Mouse (Mus musculus): ENCODE measurements at regions not wholly inside any gene's neighbourhood (a gene's known extent, or its start where the extent isn't known, plus 50 kb on each side); places are given as distances from the start of the nearest gene placed in this dataset.

- no peak for DNase-seq (ENCODE audit: low read depth)
These were observed 69.6 kb upstream of the Tdrd3 start for GRCm38 (mm10) chr14:87346812-87347211.

DNA sequence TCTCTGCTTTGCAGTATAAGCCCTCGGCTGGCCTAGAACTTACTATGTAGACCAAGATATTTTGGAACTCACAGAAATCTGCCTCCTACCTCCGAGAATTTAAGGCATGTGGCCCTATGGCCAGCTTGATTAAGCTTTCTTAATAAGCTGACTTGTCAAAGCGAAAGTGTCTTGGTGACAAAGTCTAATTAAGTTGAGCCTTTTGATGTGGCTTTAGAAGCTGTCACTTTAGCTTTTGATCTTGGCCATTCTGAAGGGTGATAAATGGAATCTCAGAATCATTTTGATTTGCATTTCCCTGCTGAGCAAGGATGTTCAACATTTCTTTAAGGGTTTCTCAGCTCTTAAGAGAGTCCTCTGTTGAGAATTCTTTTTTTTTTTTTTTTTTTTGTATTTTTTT lies 67.6 kb upstream of the Tdrd3 start:
- no peak for DNase-seq (ENCODE audit: low read depth)

DNA sequence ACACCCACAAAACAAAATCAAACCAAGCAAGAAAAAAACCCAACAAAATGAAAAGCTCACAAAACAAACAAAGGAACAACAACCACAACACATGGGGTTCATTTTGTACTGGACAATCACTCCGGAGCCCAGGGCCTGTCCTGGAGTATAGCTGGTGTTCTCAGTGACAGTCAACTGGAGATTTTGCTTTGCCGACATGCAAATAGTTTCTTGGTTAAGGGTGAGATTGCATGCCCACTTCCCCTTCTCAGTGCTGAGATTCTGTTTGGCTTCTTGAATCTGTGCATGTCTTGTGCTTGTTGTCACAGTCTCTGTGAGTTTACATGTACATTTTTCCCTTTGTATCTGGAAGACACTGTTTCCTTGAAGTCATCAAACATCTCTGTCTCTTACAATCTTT lies 50.6 kb upstream of the Tdrd3 start:
- no peak for DNase-seq (ENCODE audit: low read depth)
